Mouse (Mus musculus) thymus, postnatal 14 days (tissue): ENCODE measurements at regions not wholly inside any gene's neighbourhood (a gene's known extent, or its start where the extent isn't known, plus 50 kb on each side); places are given as distances from the start of the nearest gene placed in this dataset.

Source experiments
- DNase-seq: peaks from one replicate; pipeline ENCODE4 v3.0.0; 2021

DNA sequence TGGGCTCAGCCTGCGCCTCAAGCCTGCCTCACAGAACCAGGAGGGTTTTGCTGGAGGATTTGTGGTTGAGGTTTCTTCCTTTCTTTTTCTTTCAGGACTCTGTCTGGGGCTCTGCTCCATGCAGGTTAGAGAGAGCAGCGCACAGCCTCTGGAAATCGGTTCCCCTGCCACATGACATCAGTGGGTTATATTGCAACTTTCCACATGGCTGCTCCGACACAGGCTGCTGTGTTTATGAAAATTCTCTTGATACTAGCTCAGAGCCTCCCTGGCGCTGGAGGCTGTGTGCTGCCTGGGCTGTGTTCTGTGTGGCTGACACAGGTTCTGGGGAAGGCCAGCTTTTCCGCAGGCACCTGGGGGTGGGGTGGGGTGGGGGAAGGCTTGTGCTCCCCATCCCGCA, 178.7 kb upstream of the Gm4791 start:
- no peak for DNase-seq

DNA sequence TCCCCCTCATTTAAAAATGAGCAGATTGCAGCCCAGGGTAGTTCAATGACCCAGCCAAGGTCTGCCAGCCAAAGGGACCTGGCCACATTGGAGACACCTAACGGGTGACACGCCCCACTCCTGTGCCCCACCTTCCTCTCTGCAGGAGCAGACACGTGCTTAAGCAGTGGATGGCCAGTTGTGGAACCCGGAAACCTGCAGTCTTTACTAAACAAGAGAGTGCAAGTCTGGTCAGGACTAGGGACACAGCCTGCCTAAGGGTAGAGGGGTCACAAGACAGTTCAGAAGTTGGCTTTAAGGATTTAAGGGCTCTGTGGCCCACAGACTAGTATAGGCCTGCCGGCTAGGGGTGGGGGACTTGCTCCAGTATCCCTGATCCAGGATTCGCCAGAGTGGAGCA, 179.2 kb upstream of the Gm4791 start:
- no peak for DNase-seq

- no peak for DNase-seq
These were observed 182.4 kb upstream of the Gm4791 start for GRCm38 (mm10) chr9:46816126-46816525.

- DNase-seq: peak; percentile 7
These were observed 183.9 kb upstream of the Gm4791 start for GRCm38 (mm10) chr9:46814478-46815241.

DNA sequence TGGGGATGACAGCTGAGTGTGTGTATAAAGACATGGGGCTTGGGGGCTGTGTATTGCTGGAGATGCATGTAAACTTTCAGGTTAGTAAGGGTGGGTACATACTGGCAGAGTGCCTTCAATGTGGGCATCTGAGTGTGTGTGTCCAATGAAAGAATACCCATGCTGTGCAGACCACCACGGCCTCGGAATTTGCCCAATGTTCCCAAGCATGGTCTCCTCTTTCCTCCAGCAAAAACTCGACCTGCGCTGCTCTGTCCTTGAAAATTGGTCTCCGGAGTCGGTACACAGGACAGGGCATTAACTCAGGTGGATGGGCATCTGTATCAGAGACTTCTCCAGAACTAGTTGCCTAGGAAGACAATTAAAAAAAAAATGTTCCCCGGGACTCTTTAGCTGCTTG, 188.3 kb upstream of the Gm4791 start:
- no peak for DNase-seq

DNA sequence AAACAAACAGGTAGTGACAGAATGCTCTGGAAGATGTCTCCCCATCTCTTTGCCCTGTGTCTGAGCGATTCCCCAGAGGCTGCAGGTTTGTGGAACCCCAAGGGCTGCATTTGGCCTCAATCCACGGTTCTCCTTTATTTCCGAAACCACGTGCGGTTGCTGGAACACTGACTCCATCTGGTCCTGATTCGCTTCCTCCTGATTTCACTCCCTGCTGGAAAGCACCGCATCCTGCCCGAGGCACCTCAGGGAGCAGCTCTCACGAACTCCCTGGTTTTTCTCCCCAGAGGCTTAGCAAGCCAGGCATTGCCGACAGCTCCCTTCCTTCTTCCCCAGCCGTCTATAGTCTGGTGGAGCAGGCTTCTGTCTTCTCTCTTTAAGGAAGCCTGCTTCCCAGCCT, 203.1 kb upstream of the Gm4791 start:
- DNase-seq: no peak

GRCm38 (mm10) chr9:46789036-46789435, 209.5 kb upstream of the Gm4791 start:
- no peak for DNase-seq

DNA sequence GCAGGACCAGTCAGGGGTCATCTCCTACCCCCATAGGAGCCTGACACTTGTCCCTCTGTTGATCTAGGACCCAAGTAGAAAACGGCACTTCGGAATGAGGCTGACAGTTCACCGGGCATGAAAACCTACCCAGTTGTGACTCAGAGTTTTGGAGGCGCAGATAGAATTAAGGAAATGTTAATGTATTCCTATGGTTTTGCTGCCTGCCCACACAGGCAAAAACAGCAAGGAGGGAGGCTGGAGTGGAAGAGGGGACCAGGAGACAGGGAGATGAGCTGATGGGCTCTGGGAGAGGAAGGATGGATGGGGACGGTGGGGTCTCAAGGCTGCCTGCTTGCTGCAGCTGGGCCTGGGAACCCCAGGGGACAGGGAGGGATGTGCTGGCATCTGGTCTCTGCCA, 210.1 kb upstream of the Gm4791 start:
- DNase-seq: no peak

GRCm38 (mm10) chr9:46784355-46784975, 214.1 kb upstream of the Gm4791 start:
- DNase-seq: no peak

- no peak for DNase-seq
These were observed 214.8 kb upstream of the Gm4791 start for GRCm38 (mm10) chr9:46783597-46784354.

DNA sequence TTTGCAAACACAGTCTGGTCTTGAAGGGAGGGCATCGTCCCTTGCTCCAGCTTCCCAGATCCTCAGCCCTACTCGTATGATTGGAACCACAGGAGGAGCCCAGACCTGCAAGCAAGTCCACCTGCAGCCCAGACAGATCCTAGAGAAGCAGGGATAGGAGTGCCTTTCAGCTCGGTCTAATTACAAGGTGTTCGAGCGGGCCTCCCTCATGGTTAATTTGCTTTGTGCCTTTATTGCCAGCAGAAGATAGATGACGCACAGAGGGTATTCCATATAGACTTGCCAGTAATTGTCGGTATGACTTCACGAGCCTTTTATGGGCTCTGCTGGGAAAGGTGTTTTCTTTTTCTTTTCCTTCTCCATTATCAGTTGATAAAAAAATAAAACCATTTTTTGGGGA, 216.9 kb upstream of the Gm4791 start:
- DNase-seq: no peak

DNA sequence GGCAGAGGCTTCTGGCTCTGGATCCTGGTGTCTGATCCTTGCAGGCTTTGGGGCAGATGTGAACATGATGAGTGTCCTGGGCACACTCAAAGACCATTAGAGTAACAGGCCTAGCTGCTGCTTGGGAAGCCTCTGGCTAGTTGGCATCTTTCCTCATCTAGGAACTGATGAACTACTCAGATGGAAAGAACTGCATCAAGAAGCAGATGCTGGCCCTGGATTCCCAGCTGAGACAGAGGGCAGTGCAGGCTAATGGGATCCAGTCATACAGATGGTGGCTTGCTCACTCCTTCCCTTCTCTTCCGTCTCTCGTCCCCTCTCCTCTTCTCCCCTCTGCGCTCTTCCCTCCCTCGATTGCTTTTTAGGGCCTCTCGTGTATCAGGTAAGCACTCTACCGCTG, 219.8 kb upstream of the Gm4791 start:
- DNase-seq: no peak

GRCm38 (mm10) chr9:46774821-46775220, 223.7 kb upstream of the Gm4791 start:
- DNase-seq: no peak

GRCm38 (mm10) chr9:46760247-46760646, 238.3 kb upstream of the Gm4791 start:
- DNase-seq: no peak

GRCm38 (mm10) chr9:46757005-46757672, 241.4 kb upstream of the Gm4791 start:
- no peak for DNase-seq

- DNase-seq: no peak
These were observed 246.6 kb upstream of the Gm4791 start for GRCm38 (mm10) chr9:46751981-46752380.

GRCm38 (mm10) chr9:46749441-46749840, 249.1 kb upstream of the Gm4791 start:
- DNase-seq: no peak

DNA sequence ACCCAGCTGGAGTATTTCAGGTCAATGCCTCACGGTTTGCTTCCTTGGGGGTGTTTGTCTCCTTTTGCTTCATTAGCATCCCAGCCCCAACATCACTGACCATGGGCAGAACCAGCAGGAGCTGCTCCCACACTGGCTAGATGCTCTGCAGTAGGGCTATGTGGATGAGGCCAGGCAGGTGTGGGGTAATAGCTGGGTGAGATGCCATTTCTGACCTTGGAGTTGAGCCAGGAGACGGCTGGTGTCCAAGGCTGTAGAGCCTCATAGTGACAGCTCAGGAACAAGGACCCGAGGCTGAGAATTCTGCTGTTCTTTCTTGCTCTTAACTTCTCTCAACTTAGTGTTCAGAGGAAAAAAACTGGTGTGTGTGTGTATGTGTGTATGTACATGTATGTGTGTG, 252.3 kb upstream of the Gm4791 start:
- DNase-seq: no peak

DNA sequence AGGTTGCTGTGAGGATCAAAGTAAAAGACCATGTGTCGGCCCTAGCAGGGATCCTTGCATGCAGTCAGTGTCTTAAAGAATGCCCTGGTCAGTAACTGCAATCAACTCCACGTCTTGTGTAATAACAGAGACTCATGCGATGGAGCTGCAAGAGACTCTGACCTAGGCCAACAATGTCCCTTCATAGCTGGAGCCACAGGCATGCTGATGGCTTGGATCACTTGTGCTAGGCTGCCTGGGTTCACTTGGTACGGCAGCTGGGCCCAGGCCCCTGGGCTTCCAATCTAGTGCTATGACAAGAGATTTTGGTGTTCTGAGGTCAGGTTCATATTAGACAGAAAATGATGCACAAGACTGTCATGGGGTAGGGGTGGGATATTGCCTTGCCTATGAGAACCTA, 258.0 kb upstream of the Gm4791 start:
- no peak for DNase-seq

GRCm38 (mm10) chr9:46739341-46739740, 259.2 kb upstream of the Gm4791 start:
- DNase-seq: no peak

DNA sequence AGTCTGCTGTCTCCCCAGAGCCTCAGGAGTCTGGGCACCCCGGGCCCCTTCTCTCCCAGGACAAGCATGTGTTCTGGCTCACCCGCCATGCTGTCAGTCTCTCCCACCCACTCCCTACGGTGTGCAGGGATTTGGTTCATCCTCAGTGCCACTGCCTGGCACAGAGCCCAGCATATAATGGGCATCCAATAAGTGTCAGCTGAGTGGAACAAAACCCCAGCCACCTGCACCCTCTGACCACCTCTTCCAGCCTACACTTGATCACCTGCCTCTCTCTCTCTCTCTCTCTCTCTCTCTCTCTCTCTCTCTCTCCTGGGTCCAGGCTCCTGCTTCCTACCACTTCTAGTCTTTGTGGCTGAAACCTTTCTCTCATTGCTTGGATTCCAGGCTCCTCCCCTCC, 259.9 kb upstream of the Gm4791 start:
- no peak for DNase-seq

- no peak for DNase-seq
These were observed 260.5 kb upstream of the Gm4791 start for GRCm38 (mm10) chr9:46738056-46738455.

- DNase-seq: no peak
These were observed 261.1 kb upstream of the Gm4791 start for GRCm38 (mm10) chr9:46737446-46737845.

GRCm38 (mm10) chr9:46736232-46736631, 262.3 kb upstream of the Gm4791 start:
- DNase-seq: no peak
